In the genomic region with DNA sequence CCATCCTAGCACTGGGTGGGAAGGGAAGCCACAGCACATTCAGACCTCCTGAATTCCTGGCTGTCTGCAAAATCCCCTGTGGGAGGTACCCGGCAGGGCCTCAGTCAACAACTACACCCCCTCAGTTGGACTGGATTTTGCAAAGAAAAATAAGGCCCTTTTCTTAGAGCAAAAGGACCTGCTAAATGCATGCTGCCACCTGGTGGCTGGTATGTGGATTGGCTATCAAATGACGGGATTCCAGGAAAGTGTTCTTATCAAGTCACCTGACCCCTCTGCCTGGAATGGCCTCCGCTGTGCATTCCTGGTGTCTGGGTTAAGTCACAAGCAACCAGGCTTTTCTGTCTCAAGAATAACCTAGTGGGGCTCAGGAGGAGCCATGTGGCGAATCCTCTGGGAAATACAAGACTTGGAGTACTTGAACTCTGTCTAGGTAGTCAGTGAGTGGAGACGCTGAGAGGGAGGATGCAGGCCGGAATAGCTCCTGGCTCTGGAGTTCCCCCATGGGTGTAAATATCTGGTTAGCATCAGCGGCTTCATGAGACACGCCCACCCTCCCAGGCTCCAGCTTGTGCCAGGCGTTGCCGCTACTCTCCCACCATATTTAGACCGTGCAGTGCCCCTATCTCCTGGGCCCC, we compare ENCODE assay signal across 9 mouse cellular contexts. TPM values are rescaled to one million over a fixed set of nuclear protein-coding genes. Genes with fewer than 3 reads are reported as not detected.
DNase-seq lines count a peak whose midpoint lies in the region; ATAC-seq lines count a peak whose summit lies in the region.
"Had no signal": no experiment of that assay in that cellular context is flagged by ENCODE, and none has a peak within 500 bp of the region (broad histone marks: within the 10 kb centered on the region; RNA-seq: fewer than 3 reads in every experiment).

No protein-coding gene starts in this region.

- no peak overlapping the region for H3K4me3 ChIP-seq in forebrain, embryonic 14.5 days (ENCODE audit: low read depth, low read length)

- 0 out of 2 replicates have a peak, but pooled peaks cover 3% of the 10 kb centered on the region for H3K4me1 ChIP-seq in forebrain, embryonic 14.5 days (ENCODE audit: control insufficient read depth, insufficient read depth, low read length)

- H3K9ac ChIP-seq in forebrain, embryonic 14.5 days (ENCODE audit: low read length), result no peak overlapping the region; the same call in 1 of the 2 replicates

- DNase-seq in ES-CJ7 (ENCODE audit: low read depth, low spot score), result peak; percentile 98
- peak; percentile 85 for DNase-seq in c-Kit-positive CD71-positive TER-119-negative erythroid progenitor cells, embryonic 14.5 days (ENCODE audit: low read depth)
- DNase-seq in forebrain, embryonic 14.5 days (ENCODE audit: low spot score), result peak; percentile 90
- peak; percentile 73 to 84 for DNase-seq in heart, postnatal 14 days
- peak; percentile 58 for DNase-seq in layer of hippocampus, adult 11-12 months (ENCODE audit: low spot score)
- peak; percentile 85 to 90 for DNase-seq in lung, adult 18-20 months
- DNase-seq in ovary, postnatal 36 days (ENCODE audit: low spot score), result peak; percentile 71
- DNase-seq in thymus, postnatal 25 days, result peak; percentile 29

- no peaks in the 10 kb centered on the region for H3K27me3 ChIP-seq in forebrain, embryonic 14.5 days (replicated peaks; ENCODE audit: control insufficient read depth, insufficient read depth, low read length)

- no peak overlapping the region for H3K4me2 ChIP-seq in forebrain, embryonic 14.5 days (ENCODE audit: low read length)

- 46% methylated on average over 11 of the region's 11 CpGs for WGBS in forebrain, embryonic 14.5 days

- no peaks in the 10 kb centered on the region for H3K9me3 ChIP-seq in forebrain, embryonic 14.5 days (replicated peaks; ENCODE audit: control insufficient read depth, low read length)

- no peak overlapping the region for H3K27ac ChIP-seq in forebrain, embryonic 14.5 days (ENCODE audit: low read depth, low read length)

- peaks cover 34% of the 10 kb centered on the region for H3K36me3 ChIP-seq in forebrain, embryonic 14.5 days (ENCODE audit: control insufficient read depth, insufficient read depth, low read length)

- peak; percentile 55; the same call in 1 of the 2 replicates for ATAC-seq in forebrain, embryonic 14.5 days

- intact Hi-C loops in heart, postnatal 14 days (cut with DNase I), result loop anchor here (2.0 kb wide), 1 partner anchor 37 kb away; the partner anchor contains the start of gene Myo1d

RNA-seq across cellular contexts. Expression of gene Tmem98, which starts 8.2 kb away (rescaled TPM):
- polyA plus RNA-seq in forebrain, embryonic 14.5 days (2014; fragmentation: Nextera tagmentation; extraction: Ambion mirVana), result 38.3 and 43.3 TPM in 2 replicates
- 10 to 100 TPM; 17.7 to 18.6 TPM for total RNA-seq in heart, postnatal 14 days (2021)

RNA-seq across cellular contexts. Expression of gene Myo1d, which starts 38.4 kb away (rescaled TPM):
- 1.3 and 1.6 TPM in 2 replicates for polyA plus RNA-seq in forebrain, embryonic 14.5 days (2014; fragmentation: Nextera tagmentation; extraction: Ambion mirVana)
- 10 to 100 TPM; 13.0 to 14.6 TPM for total RNA-seq in heart, postnatal 14 days (2021)

RNA-seq across cellular contexts. Expression of gene Spaca3, which starts 40.0 kb away (rescaled TPM):
- polyA plus RNA-seq in forebrain, embryonic 14.5 days (2014; fragmentation: Nextera tagmentation; extraction: Ambion mirVana), result not detected in 2 replicates
- not detected for total RNA-seq in heart, postnatal 14 days (2021)
- total RNA-seq: hematopoietic stem cell, adult 5-6 weeks had no signal

Comparison
In these comparisons a context has a peak if more than half of its experiments do, and no peak if none do; other contexts are left out.
1. DNase-seq: peak in every context shown above with its lines; median percentile 98 in ES-CJ7; 90 in forebrain, embryonic 14.5 days; 88 in lung, adult 18-20 months; 85 in c-Kit-positive CD71-positive TER-119-negative erythroid progenitor cells, embryonic 14.5 days; 78 in heart, postnatal 14 days; 71 in ovary, postnatal 36 days; 58 in layer of hippocampus, adult 11-12 months; 29 in thymus, postnatal 25 days.